Mouse (Mus musculus) mature B cell (primary cell): Measurements from ENCODE around the gene Nell1.

Experiments used
- in situ Hi-C: fragments of 300-500 bp; cut with MboI; formaldehyde crosslinking; loops from 2 replicates; pipeline ENCODE4 v1.14.3; 2019

The Nell1 gene

DNA sequence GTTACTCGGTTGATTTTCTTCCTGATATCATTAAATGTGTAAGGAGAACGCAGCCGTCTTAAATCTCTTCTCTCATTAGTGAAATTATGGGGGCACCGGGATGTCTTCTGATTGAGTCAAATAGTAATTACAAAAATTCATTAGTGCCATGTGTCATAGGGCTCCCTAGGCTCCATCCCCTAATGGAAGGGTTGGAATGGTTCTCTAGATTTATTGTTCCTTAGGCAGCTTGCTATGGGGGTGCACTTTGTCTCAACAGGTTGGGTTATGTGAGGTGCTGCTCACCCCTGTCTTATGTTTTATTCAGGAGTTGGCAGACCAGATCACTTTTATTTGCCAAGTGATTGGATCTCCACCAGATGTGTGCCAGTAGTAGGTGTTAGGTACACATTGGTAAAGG is 75.5 kb downstream of the Nell1 start:
- in situ Hi-C loops = no loop called here

DNA sequence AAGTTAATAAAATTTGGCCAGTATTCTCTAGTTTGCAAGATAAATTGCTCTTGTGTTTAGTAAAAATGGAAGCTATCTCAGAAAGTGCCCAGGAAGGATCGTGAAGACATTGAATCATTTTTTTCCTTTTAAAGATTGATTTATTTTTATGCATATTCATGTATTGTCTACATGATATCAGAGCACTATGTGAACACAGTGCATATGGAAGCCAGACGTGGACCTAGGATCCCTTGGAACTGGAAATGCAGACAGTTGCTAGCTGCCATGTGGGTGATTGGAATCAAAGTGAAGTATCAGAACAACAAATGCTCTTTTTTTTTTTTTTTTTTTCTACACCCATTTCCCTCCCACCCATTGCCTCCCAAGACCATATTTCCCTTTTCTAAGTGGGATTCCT is 79.0 kb downstream of the Nell1 start:
- in situ Hi-C loops = no loop called here

DNA sequence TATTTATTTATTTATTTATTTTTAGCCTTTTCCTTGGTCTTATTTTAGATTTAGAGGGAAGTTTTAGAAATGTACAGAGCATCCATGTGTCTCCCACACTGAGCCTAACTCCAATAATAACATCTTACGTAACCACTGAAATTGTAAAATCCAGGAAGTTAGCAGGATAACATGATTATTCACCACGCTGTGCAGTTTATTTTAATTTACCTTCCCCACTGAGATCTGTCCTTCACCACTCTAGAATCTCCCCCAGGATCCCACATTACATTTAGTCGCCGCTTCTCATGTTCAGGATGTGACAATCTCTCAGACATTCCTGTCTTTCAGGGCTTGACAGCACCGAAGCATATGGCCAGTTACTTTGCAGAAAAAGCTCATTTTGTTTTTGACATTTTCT is 119.8 kb downstream of the Nell1 start:
- in situ Hi-C loops = no loop called here

DNA sequence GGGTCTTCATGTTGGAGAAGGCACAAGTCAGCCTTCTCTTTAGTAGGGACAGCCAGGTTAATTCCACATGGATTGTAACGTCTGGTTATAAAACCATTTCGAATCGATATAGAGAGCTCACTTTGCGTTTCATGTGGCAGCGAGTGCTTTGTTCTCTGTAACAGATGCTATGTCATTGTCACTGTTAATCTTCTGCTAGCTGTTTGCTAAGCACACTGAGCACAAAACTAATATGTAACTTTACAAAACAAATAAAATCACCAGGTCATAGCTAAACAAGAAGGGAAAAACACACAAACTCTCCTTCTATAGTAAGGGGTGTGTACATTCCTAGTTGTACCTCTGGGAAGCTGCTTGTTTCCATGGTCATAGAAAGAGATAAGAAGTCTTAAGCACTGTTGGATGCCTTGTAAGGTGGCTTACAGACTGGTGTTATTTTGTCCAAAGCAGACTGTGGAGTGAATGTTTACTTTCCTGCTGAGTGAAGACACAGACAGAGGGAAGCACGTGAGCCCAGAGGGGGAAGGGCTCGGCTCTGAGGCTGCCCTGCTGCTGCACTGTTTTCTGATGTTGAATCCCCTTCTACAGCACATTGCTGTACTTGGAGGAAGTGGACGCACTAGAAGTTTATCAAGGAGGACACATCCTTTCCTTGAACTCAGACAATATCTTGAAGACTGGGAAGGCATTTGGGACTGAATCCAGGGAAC is 131.1 kb downstream of the Nell1 start:
- in situ Hi-C loops = no loop called here

DNA sequence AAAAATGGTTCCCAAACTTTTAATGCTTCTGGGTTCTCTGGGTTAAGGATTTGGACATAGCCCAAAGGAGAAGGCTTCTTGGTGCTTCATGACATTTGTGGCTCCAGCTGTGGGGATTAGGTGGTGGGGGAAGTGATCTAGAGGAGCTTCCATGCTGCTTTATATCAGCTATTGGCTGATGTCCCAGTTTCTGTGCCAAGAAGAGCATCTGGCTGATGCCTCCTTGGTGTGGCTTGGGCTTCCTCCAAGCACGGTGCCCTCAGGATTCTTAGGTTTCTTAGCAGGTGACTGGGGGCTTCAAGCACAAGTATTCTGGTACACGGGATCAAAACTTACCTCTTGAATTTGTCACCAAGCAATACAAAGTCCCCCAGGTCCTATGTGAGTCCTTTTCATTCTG is 132.6 kb downstream of the Nell1 start:
- in situ Hi-C loops = no loop called here

DNA sequence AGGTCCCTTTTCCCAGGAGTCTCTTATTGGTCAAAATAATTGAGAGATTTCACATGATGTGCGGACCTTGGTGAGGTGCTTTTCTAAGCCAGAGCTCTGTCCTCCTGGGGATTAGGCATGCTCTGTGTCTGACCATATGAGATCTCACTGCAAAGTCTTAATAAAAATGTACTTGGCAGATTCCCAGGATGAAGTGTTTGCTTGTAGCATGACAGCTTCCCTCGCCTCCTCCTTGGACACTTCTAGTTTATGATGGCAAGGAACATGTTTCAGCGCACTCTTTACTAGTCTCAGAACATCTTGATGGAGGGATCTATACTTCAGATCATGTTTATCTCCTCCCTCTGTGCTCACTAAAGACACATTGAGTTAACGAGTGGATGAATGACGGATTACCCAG is 143.7 kb downstream of the Nell1 start:
- in situ Hi-C loops = no loop called here

DNA sequence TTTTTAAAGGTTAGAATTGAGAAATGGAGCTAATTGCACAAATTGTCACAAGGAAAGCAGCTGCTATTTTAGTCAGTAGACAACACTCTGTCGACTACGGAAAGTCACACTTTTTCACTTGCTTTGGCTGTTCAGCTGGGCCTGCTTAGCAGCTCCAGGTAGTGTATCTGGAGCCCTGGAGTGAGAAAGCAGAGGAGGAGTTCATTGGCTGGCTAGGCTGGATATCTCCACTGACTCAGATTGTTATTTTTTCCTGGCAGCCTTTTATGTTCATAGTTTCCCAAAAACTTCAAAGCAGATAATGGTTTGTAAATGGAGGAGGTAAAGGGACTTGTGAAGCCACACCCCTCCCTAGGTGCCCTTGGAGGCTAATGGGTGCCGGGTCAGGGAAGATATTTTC is 163.0 kb downstream of the Nell1 start:
- in situ Hi-C loops = no loop called here

DNA sequence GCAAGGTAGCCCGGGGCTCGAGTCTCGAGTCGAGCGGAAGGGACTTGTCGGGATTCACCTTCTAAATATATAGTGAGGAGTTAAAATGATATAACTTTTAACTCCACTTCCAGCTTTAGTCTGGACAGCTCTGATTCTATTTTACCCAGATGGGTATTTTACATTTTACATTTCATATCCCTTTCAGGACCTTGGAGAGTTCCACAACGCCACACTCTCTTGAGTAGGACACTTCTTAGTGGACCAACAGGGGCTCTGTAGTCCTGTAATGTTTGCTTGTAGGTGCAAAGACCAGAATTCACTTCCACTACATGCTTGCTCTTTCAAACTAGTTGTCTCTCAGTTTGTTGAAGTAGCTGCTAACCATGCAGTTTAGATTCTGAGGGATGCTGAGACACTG is 174.7 kb downstream of the Nell1 start:
- in situ Hi-C loops = no loop called here

DNA sequence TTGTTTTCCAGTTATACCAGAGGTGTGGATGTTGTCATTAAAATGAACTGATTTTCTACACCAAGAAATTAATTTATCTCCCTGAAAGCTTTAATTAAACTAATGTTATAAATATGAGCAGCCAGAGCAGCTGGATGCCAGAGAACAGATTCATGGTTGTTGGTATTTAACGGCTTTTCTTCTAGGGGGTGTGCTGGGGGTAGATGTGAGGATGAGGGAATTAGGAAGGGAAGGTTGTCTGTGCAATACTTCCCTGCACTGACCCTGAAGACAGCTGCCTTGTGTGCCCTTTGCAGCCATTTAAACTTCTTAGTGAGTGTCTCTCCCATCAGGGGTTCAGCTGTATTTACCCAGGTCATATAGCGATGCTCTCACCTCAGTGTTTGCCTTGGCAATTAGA is 176.2 kb downstream of the Nell1 start:
- in situ Hi-C loops = no loop called here

DNA sequence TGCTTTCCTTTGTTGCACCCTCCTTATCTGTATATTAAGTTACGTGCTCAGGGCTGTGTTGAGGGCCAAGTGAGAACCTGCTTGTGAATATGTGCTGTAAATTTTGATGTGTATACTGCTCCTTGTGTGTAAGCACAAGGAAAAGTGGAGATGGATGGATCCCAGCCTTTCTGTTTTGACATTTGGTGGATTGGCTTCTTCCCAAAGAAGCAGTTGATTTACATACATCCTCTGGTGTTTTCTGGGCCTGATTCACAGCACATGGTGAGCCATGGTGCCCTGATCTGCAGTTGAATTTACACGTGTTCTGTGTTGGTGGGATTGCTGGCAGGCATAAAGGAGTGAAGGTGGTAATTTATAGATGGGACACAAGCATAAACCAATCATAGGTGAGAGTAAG is 179.0 kb downstream of the Nell1 start:
- in situ Hi-C loops = no loop called here

DNA sequence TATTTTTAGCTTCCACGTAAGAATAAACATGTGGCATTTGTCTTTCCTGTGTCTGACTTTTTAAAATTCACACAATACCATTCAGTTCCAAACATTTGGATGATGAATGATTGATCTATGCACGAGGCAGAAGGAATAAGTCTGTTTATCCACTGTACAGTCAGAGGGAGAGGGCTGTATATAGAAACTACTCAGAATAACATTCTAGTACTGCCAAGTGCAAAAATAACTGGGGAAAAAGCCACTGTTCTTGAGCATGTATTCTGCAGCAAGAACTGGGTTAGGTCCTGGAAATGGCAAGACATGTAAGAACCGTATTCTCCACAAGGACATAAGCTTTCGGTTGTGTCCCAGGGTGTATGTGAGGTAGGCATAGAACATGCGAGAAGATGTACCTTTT is 187.9 kb downstream of the Nell1 start:
- in situ Hi-C loops = no loop called here

DNA sequence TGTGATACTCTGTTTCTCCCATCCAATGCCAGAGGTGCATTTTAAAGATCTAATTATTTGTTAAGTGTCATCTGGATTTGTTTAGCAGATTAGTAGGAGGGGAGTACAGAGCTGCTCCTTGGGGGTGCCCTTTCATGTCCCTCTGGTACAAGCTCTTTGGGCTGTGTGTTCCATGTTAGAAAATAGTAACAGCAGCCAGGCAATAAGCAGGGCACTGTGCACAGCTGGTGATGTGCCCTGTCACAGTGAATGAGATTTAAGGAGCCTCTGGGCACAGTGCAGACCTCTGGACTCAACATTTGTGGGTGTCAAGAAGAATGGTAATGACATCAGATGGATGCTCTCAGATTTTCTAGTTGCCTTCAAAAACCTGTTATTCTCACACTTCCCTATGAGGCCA is 194.1 kb downstream of the Nell1 start:
- in situ Hi-C loops = no loop called here

DNA sequence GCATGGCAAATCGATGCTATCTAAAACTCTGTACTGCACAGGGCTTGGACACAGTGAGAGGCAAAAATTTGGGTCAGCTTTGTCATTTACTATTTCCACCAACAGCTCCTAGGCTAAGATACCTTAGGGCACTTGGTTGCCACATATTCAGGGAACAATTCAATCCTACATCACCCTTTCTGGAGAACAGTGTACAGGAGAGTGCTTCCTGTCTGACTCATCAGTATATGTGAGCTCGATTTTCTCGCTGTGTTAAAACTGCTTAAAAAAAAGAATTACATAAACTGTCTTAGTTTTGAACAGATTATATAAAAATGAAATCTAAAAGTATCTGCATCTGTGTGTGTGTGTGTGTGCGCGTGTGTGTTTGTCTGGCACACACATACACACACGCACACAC is 211.6 kb downstream of the Nell1 start:
- in situ Hi-C loops = no loop called here

DNA sequence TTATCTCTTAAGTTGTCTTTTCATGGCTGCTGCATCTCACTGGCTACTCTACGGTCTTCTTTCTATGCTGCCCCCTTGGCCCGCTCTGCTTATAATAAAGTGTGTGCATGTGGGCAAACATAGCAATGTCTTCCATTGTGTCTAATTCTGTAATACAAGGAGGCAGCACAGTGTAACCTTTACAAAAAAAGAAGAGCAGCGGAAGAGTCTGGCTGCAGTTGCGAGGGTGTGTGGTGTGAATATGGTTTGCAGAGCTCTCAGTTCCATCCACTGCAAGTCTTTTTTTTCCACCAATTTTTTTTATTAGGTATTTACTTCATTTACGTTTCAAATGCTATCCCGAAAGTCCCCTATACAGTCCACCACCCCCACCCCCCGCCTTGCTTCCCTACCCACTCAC is 219.3 kb downstream of the Nell1 start:
- in situ Hi-C loops = no loop called here

DNA sequence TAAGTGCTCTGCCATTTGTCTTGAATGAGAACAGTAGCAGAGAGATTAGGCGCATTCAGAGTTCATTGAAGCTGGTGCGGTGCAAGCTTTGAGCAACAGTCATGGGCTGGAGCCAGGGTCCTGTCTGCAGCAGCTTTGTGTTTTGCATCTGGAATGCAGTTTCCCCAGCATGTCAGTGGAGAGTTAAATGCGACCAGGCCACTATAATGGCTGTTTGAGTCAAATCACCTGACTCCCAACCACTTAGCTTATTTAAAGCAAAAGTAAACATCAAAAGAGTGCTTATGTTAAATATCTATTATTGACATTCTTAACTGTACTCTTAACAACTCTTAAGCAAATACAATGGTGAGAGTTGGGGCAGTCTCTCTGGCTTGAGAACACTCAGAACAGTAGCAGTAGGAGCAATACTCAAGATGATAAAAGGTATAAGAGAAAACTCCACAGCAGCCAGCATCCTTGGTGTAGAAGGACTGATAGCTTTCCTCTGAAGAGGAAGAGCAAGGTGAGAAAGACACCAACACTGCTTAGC is 220.5 kb downstream of the Nell1 start:
- in situ Hi-C loops = no loop called here

DNA sequence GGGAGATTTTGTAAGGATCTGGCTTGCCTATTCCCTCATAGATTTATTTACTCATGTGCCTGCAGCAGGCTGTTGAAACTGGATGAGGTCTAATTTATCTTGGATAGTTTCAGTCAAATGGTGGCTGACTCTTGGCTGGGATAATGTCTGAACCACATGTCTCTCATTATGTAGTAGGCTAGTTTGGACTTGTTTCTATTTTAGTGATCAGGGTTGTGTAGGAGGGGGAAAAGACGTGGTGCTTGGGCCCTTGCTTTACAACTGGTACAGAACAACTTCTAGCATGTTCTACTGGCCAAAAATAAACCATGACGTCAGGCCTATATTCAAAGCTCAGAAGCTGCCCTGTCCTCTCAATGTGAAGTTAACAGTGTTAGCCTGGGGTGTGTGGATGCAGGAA is 230.6 kb downstream of the Nell1 start:
- in situ Hi-C loops = no loop called here

DNA sequence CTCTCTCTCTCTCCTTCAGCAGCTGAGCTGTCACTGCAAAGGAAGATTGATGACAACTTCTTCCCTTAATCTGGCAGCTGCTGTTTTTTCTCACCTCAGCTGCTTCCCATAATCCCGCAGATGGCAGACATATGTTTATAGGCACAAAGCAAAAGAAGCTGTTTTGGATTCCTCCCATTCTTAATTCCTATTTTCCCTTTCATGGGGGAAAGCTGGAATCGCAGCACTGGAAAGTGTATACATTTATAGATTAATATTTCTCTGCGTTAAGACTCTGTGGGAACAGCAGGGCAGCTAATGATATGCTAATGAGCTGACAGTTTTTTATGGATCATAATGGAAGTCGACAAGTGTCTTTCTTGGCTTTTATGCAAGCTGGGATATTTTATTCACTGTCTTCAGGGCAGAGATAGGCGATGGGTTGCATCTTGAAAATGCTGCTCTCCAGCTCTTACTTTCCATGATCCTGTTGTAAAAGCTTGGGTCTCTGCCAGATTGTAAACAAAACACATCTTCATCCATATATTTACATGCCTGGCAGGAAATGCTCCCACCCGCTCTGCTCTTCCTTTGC is 236.1 kb downstream of the Nell1 start:
- in situ Hi-C loops = no loop called here

DNA sequence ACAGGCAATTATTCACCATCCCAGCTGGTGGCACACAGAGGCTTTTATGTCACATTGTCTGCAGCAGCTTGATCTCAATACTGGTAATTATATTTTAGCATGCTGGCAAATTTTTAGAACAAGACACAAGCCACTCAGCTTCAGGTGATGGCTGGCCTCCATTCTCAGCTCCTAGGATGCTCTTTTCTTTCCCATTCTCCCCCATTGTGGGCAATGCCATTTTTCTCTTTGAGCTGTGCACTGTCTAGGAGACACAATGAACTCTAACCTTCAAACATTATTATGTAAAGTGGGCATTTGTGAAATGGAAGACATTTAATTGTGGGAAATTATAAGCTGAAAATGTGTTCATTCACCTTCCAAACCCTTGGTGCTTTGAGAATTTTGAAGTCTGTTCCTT is 247.2 kb downstream of the Nell1 start:
- in situ Hi-C loops = no loop called here

DNA sequence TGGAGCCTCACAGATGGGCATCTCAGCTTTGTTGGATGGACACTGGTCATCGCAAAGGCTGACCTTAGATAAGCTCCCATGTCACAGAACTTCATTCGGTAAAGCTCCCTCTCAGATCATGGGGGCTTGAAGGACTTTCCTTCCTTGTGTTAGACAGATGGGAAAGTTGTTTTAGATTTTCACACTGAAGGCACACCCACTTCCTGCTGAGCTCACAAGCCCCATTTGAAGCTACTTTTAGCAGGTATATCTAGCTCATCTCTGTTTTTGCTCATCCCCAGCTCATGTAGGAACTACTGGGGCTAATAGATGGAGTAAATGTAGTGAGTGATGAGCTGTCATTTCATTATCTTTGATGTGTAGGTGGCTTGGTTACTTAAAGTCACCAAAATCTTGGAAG is 252.0 kb downstream of the Nell1 start:
- in situ Hi-C loops = no loop called here

DNA sequence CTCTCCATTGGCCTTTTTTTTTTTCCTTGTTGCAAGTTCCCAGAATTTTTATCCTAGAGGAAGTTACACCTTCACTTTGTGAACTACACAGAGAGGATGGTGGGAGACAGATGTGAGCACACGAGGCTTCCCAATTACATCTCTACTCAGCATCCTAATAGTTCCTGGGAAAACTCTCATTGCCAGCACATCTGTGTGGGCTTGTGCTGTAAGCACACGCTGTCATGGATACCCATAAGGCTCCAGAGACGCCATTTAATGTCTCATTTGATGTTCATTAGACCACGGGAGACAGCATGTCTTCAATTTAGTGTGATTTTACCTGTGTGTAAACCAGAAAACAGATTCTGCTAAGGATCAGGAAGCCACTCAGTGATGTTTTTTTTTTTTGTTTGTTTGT is 253.6 kb downstream of the Nell1 start:
- in situ Hi-C loops = no loop called here

DNA sequence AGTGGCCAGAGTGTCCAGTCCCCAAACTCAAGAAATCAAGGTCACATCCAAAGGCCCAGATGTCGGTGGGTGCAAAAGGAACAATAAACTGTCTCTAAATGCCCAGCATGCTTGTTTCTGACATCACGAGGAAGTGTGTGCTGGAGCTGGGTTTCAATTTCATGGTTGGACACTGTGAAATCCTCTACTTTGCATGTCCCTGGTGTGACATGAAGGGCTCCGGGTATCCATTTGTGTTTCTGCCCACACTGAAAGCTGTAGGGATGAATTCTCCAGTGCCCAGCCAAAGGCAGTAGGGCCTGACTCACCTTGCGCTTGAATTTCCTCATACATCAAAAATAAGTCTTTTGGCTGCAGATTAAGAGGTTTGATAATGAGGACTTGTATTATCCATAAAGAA is 266.5 kb downstream of the Nell1 start:
- in situ Hi-C loops = no loop called here

DNA sequence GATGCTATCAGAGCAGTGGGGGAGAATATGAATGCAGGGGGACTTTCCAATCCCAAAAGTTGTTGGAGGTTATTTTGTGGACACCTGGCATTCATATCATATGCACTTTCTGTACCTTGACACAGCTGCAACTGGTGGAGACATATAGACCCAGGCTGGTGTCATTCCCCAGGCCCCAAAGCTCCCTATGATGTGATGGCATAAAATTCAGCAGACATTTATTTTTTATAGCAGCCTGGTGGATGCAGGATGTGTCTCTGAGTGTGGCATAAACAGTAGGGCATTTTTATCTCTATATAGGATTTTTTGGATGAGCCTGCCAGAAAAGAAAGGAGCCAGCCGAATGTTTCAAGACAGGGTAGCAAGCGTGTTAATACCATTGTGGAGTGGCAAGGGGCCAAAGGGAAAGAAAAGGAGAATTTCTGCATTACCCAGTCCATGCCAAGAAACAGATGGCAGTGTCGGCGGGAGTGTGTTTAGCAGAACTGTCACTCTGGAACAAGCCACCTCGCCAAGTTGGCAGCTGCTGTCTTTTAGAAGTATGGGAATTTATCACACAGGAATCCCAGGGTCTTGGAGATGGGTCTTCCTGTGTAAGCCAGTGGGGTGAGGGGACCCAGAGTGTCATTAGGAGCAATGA is 267.1 kb downstream of the Nell1 start:
- in situ Hi-C loops = no loop called here

DNA sequence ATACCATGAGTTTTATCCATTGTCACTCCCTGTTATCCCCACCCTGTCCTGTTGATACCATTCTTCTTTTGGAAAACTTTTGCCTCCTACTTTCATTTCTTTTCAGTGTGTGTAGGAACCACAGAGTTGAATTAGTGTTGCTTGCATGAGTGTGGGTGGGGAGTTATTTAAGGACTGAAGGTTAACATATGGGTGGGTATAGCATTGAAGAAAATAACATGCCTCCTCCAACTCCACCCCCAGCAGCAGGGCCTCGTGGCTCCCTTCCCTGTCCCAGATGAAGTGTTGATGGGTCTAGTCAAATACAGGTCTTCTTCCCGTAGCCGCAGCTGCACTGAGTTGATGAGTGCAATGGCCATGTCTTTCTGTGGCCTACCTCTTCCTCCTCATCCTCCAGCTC is 278.5 kb downstream of the Nell1 start:
- in situ Hi-C loops = no loop called here

DNA sequence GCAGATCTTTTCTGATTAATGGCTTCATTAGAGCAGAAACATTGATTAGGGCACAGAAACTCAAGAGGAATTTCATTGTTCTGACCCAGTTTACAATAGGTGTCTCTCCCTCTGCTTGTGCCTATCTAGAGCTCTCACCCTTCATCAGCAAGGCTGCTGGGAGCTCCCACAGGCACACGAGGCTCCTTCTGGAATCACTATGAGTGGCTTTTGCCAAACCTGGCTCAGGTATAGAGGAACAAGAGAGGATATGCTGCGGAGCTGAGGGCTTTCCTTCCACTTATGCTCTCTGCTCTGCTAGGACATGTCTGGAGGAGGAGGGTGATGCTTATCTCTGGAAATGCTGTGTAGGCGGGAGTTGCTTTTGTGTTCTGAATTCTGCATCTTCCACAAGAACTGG is 285.4 kb downstream of the Nell1 start:
- in situ Hi-C loops = no loop called here
